Mouse (Mus musculus) ES-Bruce4 (cell line): ENCODE data around the gene Dbp. TPM values are rescaled to one million over a fixed set of nuclear protein-coding genes. Genes with fewer than 3 reads are reported as not detected.

Experiments used
- H3K27ac ChIP-seq: 2 replicates; pipeline ENCODE4 v1.5.1; 2012; ENCODE audit warnings: low read length, inconsistent platforms; ENCODE audit not compliant: insufficient read depth
- H3K27me3 ChIP-seq: 2 replicates; pipeline ENCODE4 v1.6.1; 2012; ENCODE audit warnings: mild to moderate bottlenecking, low read length, inconsistent platforms; ENCODE audit not compliant: control insufficient read depth, poor library complexity, insufficient read depth, severe bottlenecking
- H3K36me3 ChIP-seq: 2 replicates; pipeline ENCODE4 v1.6.1; 2012; ENCODE audit warnings: inconsistent platforms, mild to moderate bottlenecking, low read length, moderate library complexity; ENCODE audit not compliant: control insufficient read depth, poor library complexity, insufficient read depth, severe bottlenecking
- H3K4me1 ChIP-seq: one replicate; pipeline ENCODE4 v1.8.1; 2011; ENCODE audit warnings: low read length; ENCODE audit not compliant: control insufficient read depth, insufficient read depth
- H3K4me3 ChIP-seq: 2 replicates; pipeline ENCODE4 v1.5.1; 2011; ENCODE audit warnings: low read depth, mild to moderate bottlenecking, low read length
- H3K9ac ChIP-seq: 2 replicates; pipeline ENCODE4 v1.6.1; 2012; ENCODE audit warnings: low read depth, mild to moderate bottlenecking, inconsistent platforms; ENCODE audit not compliant: poor library complexity, severe bottlenecking
- H3K9me3 ChIP-seq: replicated peaks from 2 replicates; pipeline ENCODE4 v1.6.1; 2012; ENCODE audit warnings: mild to moderate bottlenecking, low read length, inconsistent platforms; ENCODE audit not compliant: control insufficient read depth, poor library complexity, insufficient read depth, severe bottlenecking
- CTCF ChIP-seq: IDR thresholded peaks from one replicate; pipeline ENCODE4 v1.8.1; 2011; ENCODE audit warnings: low read depth, low read length
- EP300 ChIP-seq: IDR thresholded peaks from 2 replicates; pipeline ENCODE4 v1.6.1; 2011; ENCODE audit warnings: low read depth, low read length; ENCODE audit not compliant: insufficient read depth
- POLR2A ChIP-seq: IDR thresholded peaks from one replicate; pipeline ENCODE4 v1.8.1; 2011; ENCODE audit warnings: low read length; ENCODE audit not compliant: insufficient read depth
- polyA plus RNA-seq: library from polyadenylated mRNA; stranded (reverse); fragments of >200 nt; gene quantifications from 2 replicates; pipeline ENCODE4 v1.2.4, GENCODE M21; 2011; ENCODE audit warnings: low read depth; ENCODE audit not compliant: missing spikeins, insufficient read depth, insufficient read length

The Dbp gene
- polyA plus RNA-seq, 1 experiment, result 6.9 TPM

DNA sequence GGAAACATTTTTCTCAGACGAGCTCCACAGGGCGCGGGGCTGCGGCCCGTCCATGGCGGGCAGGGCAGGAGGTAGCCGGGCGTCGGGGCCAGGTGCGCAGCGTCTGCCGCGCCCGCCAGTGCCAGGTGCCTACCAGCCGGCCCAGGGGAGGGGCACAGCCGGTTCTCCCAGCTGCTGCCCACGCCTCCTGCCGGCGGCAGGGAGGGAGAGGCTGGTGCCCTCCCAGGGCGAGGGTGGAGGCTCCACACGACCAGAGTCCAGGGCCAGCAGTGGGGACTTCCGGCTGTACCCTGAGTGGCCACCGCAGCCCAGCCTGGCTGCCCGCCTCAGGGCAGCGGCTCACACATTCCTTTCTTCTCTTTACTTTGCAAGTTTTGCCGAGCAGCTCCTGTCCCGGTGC, 54.5 kb downstream of the Dbp start:
- Histone ChIP-seq H3K9ac (no peak overlapping the region), H3K9me3 (no peaks in the 10 kb centered on the region), H3K36me3 (no peaks in the 10 kb centered on the region), H3K27me3 (no peaks in the 10 kb centered on the region), H3K27ac (no peak overlapping the region), H3K4me1 (no peaks in the 10 kb centered on the region), H3K4me3 (peak overlapping the region; percentile 18)
- TF ChIP-seq CTCF, result no peak
- TF ChIP-seq POLR2A, result no peak
- no peak for TF ChIP-seq EP300

Other genes with a start within 250 kb of the Dbp start
- gene Ftl1, start 245.2 kb upstream of the Dbp start, polyA plus RNA-seq, result 5,956 and 6,533 TPM in 2 replicates
- gene Bax, start 238.2 kb upstream of the Dbp start, polyA plus RNA-seq, result 250 and 287 TPM in 2 replicates
- gene Tulp2, start 223.2 kb upstream of the Dbp start, polyA plus RNA-seq, result 1.3 and 2.4 TPM in 2 replicates
- gene Gm45808, start 218.3 kb upstream of the Dbp start, polyA plus RNA-seq, result not detected in 2 replicates
- gene Dhdh, start 216.3 kb upstream of the Dbp start, polyA plus RNA-seq, result 15.3 and 15.5 TPM in 2 replicates
- gene Nucb1, start 194.7 kb upstream of the Dbp start, polyA plus RNA-seq, result 105 and 119 TPM in 2 replicates
- 15.5 and 18.6 TPM in 2 replicates for gene Ppp1r15a, start 178.8 kb upstream of the Dbp start, polyA plus RNA-seq
- 14.3 and 18.6 TPM in 2 replicates for gene Plekha4, start 178.8 kb upstream of the Dbp start, polyA plus RNA-seq
- 55.0 and 62.2 TPM in 2 replicates for gene Hsd17b14, start 150.2 kb upstream of the Dbp start, polyA plus RNA-seq
- 104 and 144 TPM in 2 replicates for gene Bcat2, start 134.9 kb upstream of the Dbp start, polyA plus RNA-seq
- 0.94 and 1.7 TPM in 2 replicates for gene Fgf21, start 89.6 kb upstream of the Dbp start, polyA plus RNA-seq
- 3.0 and 3.9 TPM in 2 replicates for gene Fut1, start 87.8 kb upstream of the Dbp start, polyA plus RNA-seq
- gene Izumo1, start 83.3 kb upstream of the Dbp start, polyA plus RNA-seq, result 4.6 and 5.8 TPM in 2 replicates
- gene Rasip1, start 77.6 kb upstream of the Dbp start, polyA plus RNA-seq, result 2.5 and 3.0 TPM in 2 replicates
- gene Mamstr, start 65.1 kb upstream of the Dbp start, polyA plus RNA-seq, result 2.2 and 4.1 TPM in 2 replicates
- gene Fut2, start 38.7 kb upstream of the Dbp start, polyA plus RNA-seq, result 0.87 TPM in 1 of 2 replicates, not detected in the other
- gene Ntn5, start 21.1 kb upstream of the Dbp start, polyA plus RNA-seq, result 0.51 TPM in 1 of 2 replicates, not detected in the other
- 1.1 and 1.4 TPM in 2 replicates for gene Sec1, start 10.7 kb upstream of the Dbp start, polyA plus RNA-seq
- 6.0 and 9.7 TPM in 2 replicates for gene Car11, start 5.2 kb upstream of the Dbp start, polyA plus RNA-seq
- 1,593 and 1,677 TPM in 2 replicates for gene Rpl18, start 10.4 kb downstream of the Dbp start, polyA plus RNA-seq
- gene Sphk2, start 12.9 kb downstream of the Dbp start, polyA plus RNA-seq, result 10.4 and 11.1 TPM in 2 replicates
- 0.85 and 1.4 TPM in 2 replicates for gene Fam83e, start 16.1 kb downstream of the Dbp start, polyA plus RNA-seq
- gene Spaca4, start 20.7 kb downstream of the Dbp start, polyA plus RNA-seq, result not detected in 2 replicates
- gene Lmtk3, start 78.7 kb downstream of the Dbp start, polyA plus RNA-seq, result 9.6 and 11.3 TPM in 2 replicates
- 5.4 and 6.4 TPM in 2 replicates for gene Sult2b1, start 79.6 kb downstream of the Dbp start, polyA plus RNA-seq
- gene Cyth2, start 109.5 kb downstream of the Dbp start, polyA plus RNA-seq, result 75.1 and 75.8 TPM in 2 replicates
- gene Kcnj14, start 119.7 kb downstream of the Dbp start, polyA plus RNA-seq, result 0.75 TPM in 1 of 2 replicates, not detected in the other
- gene Grwd1, start 125.9 kb downstream of the Dbp start, polyA plus RNA-seq, result 32.3 and 36.3 TPM in 2 replicates
- gene Kdelr1, start 167.7 kb downstream of the Dbp start, polyA plus RNA-seq, result 98.0 and 102 TPM in 2 replicates
- gene Grin2d, start 173.3 kb downstream of the Dbp start, polyA plus RNA-seq, result 0.43 and 0.68 TPM in 2 replicates
- 2.0 and 3.4 TPM in 2 replicates for gene Syngr4, start 191.6 kb downstream of the Dbp start, polyA plus RNA-seq
- 21.7 and 28.2 TPM in 2 replicates for gene Tmem143, start 191.9 kb downstream of the Dbp start, polyA plus RNA-seq
- gene Emp3, start 216.3 kb downstream of the Dbp start, polyA plus RNA-seq, result 10.6 and 11.0 TPM in 2 replicates
- gene Ccdc114, start 219.0 kb downstream of the Dbp start, polyA plus RNA-seq, result 7.6 and 10.2 TPM in 2 replicates